Mouse (Mus musculus): ENCODE results near the gene Gm45021.

GRCm38 (mm10) chr6:48591871-48592270, 2.5 kb downstream of the Gm45021 start:
- TF ChIP-seq CTCF (IDR thresholded peaks at IDR 0.05; ENCODE audit: extremely low read depth, insufficient read depth, low read length), result no peak
- TF ChIP-seq POLR2A (IDR thresholded peaks at IDR 0.05; ENCODE audit: extremely low read depth, insufficient read depth, low read length), result no peak
